Mouse (Mus musculus) E14TG2a.4 (cell line): ENCODE results near the gene Foxc1.

Experiments
- H3K27me3 ChIP-seq: 2 replicates; pipeline ENCODE4 v1.6.1; 2014; ENCODE audit warnings: low read length, control low read depth; ENCODE audit not compliant: insufficient read depth
- H3K36me3 ChIP-seq: 2 replicates; pipeline ENCODE4 v1.6.1; 2014; ENCODE audit warnings: low read length, control low read depth; ENCODE audit not compliant: insufficient read depth
- H3K4me1 ChIP-seq: replicated peaks from 2 replicates; pipeline ENCODE4 v1.6.1; 2014; ENCODE audit warnings: low read depth, low read length, control low read depth
- H3K4me3 ChIP-seq: replicated peaks from 2 replicates; pipeline ENCODE4 v1.5.1; 2014; ENCODE audit warnings: mild to moderate bottlenecking, low read length
- H3K9me3 ChIP-seq: 2 replicates; pipeline ENCODE4 v1.6.1; 2014; ENCODE audit warnings: low read length, control low read depth
- CTCF ChIP-seq: conservative IDR thresholded peaks from 2 replicates; pipeline ENCODE4 v1.5.1; 2014; ENCODE audit warnings: low read length
- NANOG ChIP-seq: IDR thresholded peaks from 2 replicates; pipeline ENCODE4 v1.6.1; 2014; ENCODE audit warnings: borderline replicate concordance, low read length, mixed read lengths
- POU5F1 ChIP-seq: IDR thresholded peaks from 2 replicates; pipeline ENCODE4 v1.6.1; 2014; ENCODE audit warnings: low read length, borderline replicate concordance

The Foxc1 gene

GRCm38 (mm10) chr13:31830332-31830731, 23.9 kb downstream of the Foxc1 start:
- H3K27me3 ChIP-seq: peaks cover 1% of the 10 kb centered on the region; the same call in 1 of the 2 replicates
- H3K9me3 ChIP-seq: no peaks in the 10 kb centered on the region
- H3K4me3 ChIP-seq: no peak overlapping the region
- no peaks in the 10 kb centered on the region for H3K4me1 ChIP-seq
- H3K36me3 ChIP-seq: no peaks in the 10 kb centered on the region
- no peak for TF ChIP-seq NANOG
- no peak for TF ChIP-seq POU5F1
- no peak for TF ChIP-seq CTCF

- Histone ChIP-seq H3K36me3 (no peaks in the 10 kb centered on the region), H3K9me3 (no peaks in the 10 kb centered on the region), H3K27me3 (no peaks in the 10 kb centered on the region), H3K4me1 (no peaks in the 10 kb centered on the region), H3K4me3 (no peak overlapping the region)
- TF ChIP-seq NANOG (no peak), CTCF (no peak), POU5F1 (no peak)
Observed at GRCm38 (mm10) chr13:31835802-31836201, 29.4 kb downstream of the Foxc1 start.

- Histone ChIP-seq H3K9me3 (no peaks in the 10 kb centered on the region), H3K4me3 (no peak overlapping the region), H3K27me3 (no peaks in the 10 kb centered on the region), H3K36me3 (no peaks in the 10 kb centered on the region), H3K4me1 (no peaks in the 10 kb centered on the region)
- TF ChIP-seq POU5F1: no peak
- no peak for TF ChIP-seq CTCF
- no peak for TF ChIP-seq NANOG
Observed at GRCm38 (mm10) chr13:31849258-31849971, 43.0 kb downstream of the Foxc1 start.

- no peaks in the 10 kb centered on the region for H3K36me3 ChIP-seq
- TF ChIP-seq POU5F1 (no peak), CTCF (no peak), NANOG (no peak)
- no peaks in the 10 kb centered on the region for H3K27me3 ChIP-seq
- H3K9me3 ChIP-seq: no peaks in the 10 kb centered on the region
- no peak overlapping the region for H3K4me3 ChIP-seq
- H3K4me1 ChIP-seq: no peaks in the 10 kb centered on the region
Observed at GRCm38 (mm10) chr13:31853564-31853963, 47.1 kb downstream of the Foxc1 start.

- H3K4me1 ChIP-seq: no peaks in the 10 kb centered on the region
- no peaks in the 10 kb centered on the region for H3K27me3 ChIP-seq
- no peaks in the 10 kb centered on the region for H3K9me3 ChIP-seq
- no peak for TF ChIP-seq POU5F1
- no peak for TF ChIP-seq NANOG
- TF ChIP-seq CTCF: no peak
- no peak overlapping the region for H3K4me3 ChIP-seq
- no peaks in the 10 kb centered on the region for H3K36me3 ChIP-seq
Observed at GRCm38 (mm10) chr13:31854000-31854399, 47.6 kb downstream of the Foxc1 start.

GRCm38 (mm10) chr13:31860200-31860599, 53.8 kb downstream of the Foxc1 start:
- Histone ChIP-seq H3K4me3 (no peak overlapping the region), H3K36me3 (no peaks in the 10 kb centered on the region), H3K27me3 (no peaks in the 10 kb centered on the region), H3K4me1 (no peaks in the 10 kb centered on the region), H3K9me3 (no peaks in the 10 kb centered on the region)
- TF ChIP-seq NANOG (no peak), CTCF (no peak), POU5F1 (no peak)
